Mouse (Mus musculus) CH12.LX (cell line): ENCODE results near the gene Znrf4. TPM values are rescaled to one million over a fixed set of nuclear protein-coding genes. Genes with fewer than 3 reads are reported as not detected.

ENCODE experiments used
- DNase-seq: peaks from one replicate; pipeline ENCODE4 v3.0.0-alpha.2; 2013; ENCODE audit errors: extremely low read depth
- H3K27ac ChIP-seq: 2 replicates; pipeline ENCODE4 v1.5.1; 2012; ENCODE audit warnings: low read depth, mild to moderate bottlenecking, control low read depth, moderate library complexity; ENCODE audit not compliant: insufficient read depth
- H3K27me3 ChIP-seq: replicated peaks from 2 replicates; pipeline ENCODE3; 2012; ENCODE audit warnings: inconsistent platforms
- H3K36me3 ChIP-seq, 2 experiments: replicated peaks in 1 of 2; 2 replicates each; pipeline versions ENCODE3 to v1.6.1; 2012; ENCODE audit warnings: inconsistent platforms in 1 of 2, low read length in 1 of 2, mild to moderate bottlenecking in 1 of 2, mixed read lengths in 1 of 2, moderate library complexity in 1 of 2; ENCODE audit not compliant: control insufficient read depth in 1 of 2, insufficient read depth in 1 of 2
- H3K4me1 ChIP-seq, 2 experiments: 2 replicates each; pipeline ENCODE4 v1.6.1; 2012; ENCODE audit warnings: inconsistent platforms in 1 of 2, moderate library complexity in 1 of 2; ENCODE audit not compliant: insufficient read depth in 2 of 2, control insufficient read depth in 1 of 2
- H3K4me2 ChIP-seq: 2 replicates; pipeline ENCODE4 v1.6.1; 2012; ENCODE audit warnings: low read depth, mild to moderate bottlenecking, control low read depth; ENCODE audit not compliant: poor library complexity, insufficient read depth, severe bottlenecking
- H3K4me3 ChIP-seq, 3 experiments: fragments of 150-350 bp in 1 of 3; sonication (generic) in 1 of 3; replicated peaks in 1 of 3; 2 replicates each; pipeline versions ENCODE3 to v1.5.1; 2011 to 2012; ENCODE audit warnings: low read depth in 2 of 3, low read length in 2 of 3, mild to moderate bottlenecking in 2 of 3, moderate library complexity in 2 of 3, control low read depth in 1 of 3, improper control_type of control experiment in 1 of 3, inconsistent platforms in 1 of 3, mixed read lengths in 1 of 3; ENCODE audit not compliant: poor library complexity in 1 of 3
- H3K79me2 ChIP-seq: replicated peaks from 2 replicates; pipeline ENCODE4 v1.6.1; 2012; ENCODE audit warnings: mild to moderate bottlenecking, moderate library complexity; ENCODE audit not compliant: control insufficient read depth, poor library complexity, insufficient read depth, severe bottlenecking; ENCODE audit errors: extremely low read depth
- H3K9ac ChIP-seq: 2 replicates; pipeline ENCODE4 v1.6.1; 2012; ENCODE audit warnings: low read depth, mild to moderate bottlenecking, control low read depth, moderate library complexity; ENCODE audit not compliant: insufficient read depth
- H3K9me3 ChIP-seq: replicated peaks from 2 replicates; pipeline ENCODE3; 2012; ENCODE audit warnings: low read length, inconsistent platforms, mixed read lengths
- BHLHE40 ChIP-seq: IDR thresholded peaks from 2 replicates; pipeline ENCODE4 v1.6.1; 2011; ENCODE audit warnings: mild to moderate bottlenecking, low read depth, low read length, improper control_type of control experiment
- CHD1 ChIP-seq: IDR thresholded peaks from 2 replicates; pipeline ENCODE4 v1.6.1; 2012; ENCODE audit warnings: low read depth, low read length, improper control_type of control experiment, inconsistent platforms
- CHD2 ChIP-seq: IDR thresholded peaks from 2 replicates; pipeline ENCODE4 v1.6.1; 2011; ENCODE audit warnings: low read length, improper control_type of control experiment
- E2F4 ChIP-seq: IDR thresholded peaks from 2 replicates; pipeline ENCODE4 v1.6.1; 2011; ENCODE audit warnings: low read depth, low read length, improper control_type of control experiment; ENCODE audit not compliant: insufficient replicate concordance
- ELF1 ChIP-seq: IDR thresholded peaks from 2 replicates; pipeline ENCODE4 v1.6.1; 2014; ENCODE audit warnings: low read depth, mild to moderate bottlenecking, inconsistent platforms, low read length, improper control_type of control experiment
- EP300 ChIP-seq: IDR thresholded peaks from 2 replicates; pipeline ENCODE4 v1.6.1; 2011; ENCODE audit warnings: low read length, improper control_type of control experiment
- ETS1 ChIP-seq: conservative IDR thresholded peaks from 2 replicates; pipeline ENCODE4 v1.6.1; 2012; ENCODE audit warnings: low read depth, mild to moderate bottlenecking, inconsistent platforms, low read length, improper control_type of control experiment, moderate library complexity
- HCFC1 ChIP-seq: IDR thresholded peaks from 2 replicates; pipeline ENCODE4 v1.6.1; 2012; ENCODE audit warnings: low read depth, mild to moderate bottlenecking, inconsistent platforms, low read length, improper control_type of control experiment
- IRF4 ChIP-seq: IDR thresholded peaks from 2 replicates; pipeline ENCODE4 v1.6.1; 2014; ENCODE audit warnings: low read depth, mild to moderate bottlenecking, inconsistent platforms, low read length, improper control_type of control experiment
- JUN ChIP-seq: IDR thresholded peaks from 2 replicates; pipeline ENCODE4 v1.6.1; 2011; ENCODE audit warnings: low read depth, mild to moderate bottlenecking, low read length, improper control_type of control experiment, moderate library complexity; ENCODE audit not compliant: insufficient read depth
- KAT2A ChIP-seq: IDR thresholded peaks from 2 replicates; pipeline ENCODE4 v1.6.1; 2012; ENCODE audit warnings: low read length, improper control_type of control experiment, inconsistent platforms; ENCODE audit not compliant: insufficient replicate concordance
- MAFK ChIP-seq: IDR thresholded peaks from 2 replicates; pipeline ENCODE4 v1.6.1; 2011; ENCODE audit warnings: low read length, improper control_type of control experiment; ENCODE audit not compliant: insufficient replicate concordance
- MAX ChIP-seq: IDR thresholded peaks from 2 replicates; pipeline ENCODE4 v1.6.1; 2011; ENCODE audit warnings: low read length, improper control_type of control experiment
- MAZ ChIP-seq: IDR thresholded peaks from 2 replicates; pipeline ENCODE4 v1.6.1; 2012; ENCODE audit warnings: low read depth, mild to moderate bottlenecking, inconsistent platforms, low read length, improper control_type of control experiment, moderate library complexity
- MEF2A ChIP-seq: IDR thresholded peaks from 2 replicates; pipeline ENCODE4 v1.6.1; 2014; ENCODE audit warnings: low read depth, mild to moderate bottlenecking, inconsistent platforms, low read length, improper control_type of control experiment, borderline replicate concordance
- MXI1 ChIP-seq: IDR thresholded peaks from 2 replicates; pipeline ENCODE4 v1.6.1; 2011; ENCODE audit warnings: mild to moderate bottlenecking, low read depth, low read length, improper control_type of control experiment
- MYC ChIP-seq: IDR thresholded peaks from 2 replicates; pipeline ENCODE4 v1.6.1; 2011; ENCODE audit warnings: low read depth, mild to moderate bottlenecking, improper control_type of control experiment, low read length
- NELFE ChIP-seq: IDR thresholded peaks from 2 replicates; pipeline ENCODE4 v1.6.1; 2011; ENCODE audit warnings: low read depth, low read length, improper control_type of control experiment
- POLR2AphosphoS2 ChIP-seq: IDR thresholded peaks from 2 replicates; pipeline ENCODE4 v1.6.1; 2011; ENCODE audit warnings: low read depth, low read length, improper control_type of control experiment
- RAD21 ChIP-seq: IDR thresholded peaks from 2 replicates; pipeline ENCODE4 v1.6.1; 2011; ENCODE audit warnings: low read depth, mild to moderate bottlenecking, low read length, improper control_type of control experiment, moderate library complexity
- TBP ChIP-seq: conservative IDR thresholded peaks from 2 replicates; pipeline ENCODE4 v1.6.1; 2011; ENCODE audit warnings: low read depth, low read length, improper control_type of control experiment
- UBTF ChIP-seq: IDR thresholded peaks from 2 replicates; pipeline ENCODE4 v1.6.1; 2012; ENCODE audit warnings: low read depth, mild to moderate bottlenecking, inconsistent platforms, low read length, improper control_type of control experiment, moderate library complexity
- ZC3H11A ChIP-seq: IDR thresholded peaks from 2 replicates; pipeline ENCODE4 v1.6.1; 2012; ENCODE audit warnings: low read depth, mild to moderate bottlenecking, inconsistent platforms, low read length, improper control_type of control experiment
- ZKSCAN1 ChIP-seq: IDR thresholded peaks from 2 replicates; pipeline ENCODE4 v1.6.1; 2012; ENCODE audit warnings: low read depth, inconsistent platforms, low read length, improper control_type of control experiment, borderline replicate concordance
- ZMIZ1 ChIP-seq: IDR thresholded peaks from 2 replicates; pipeline ENCODE4 v1.6.1; 2012; ENCODE audit warnings: low read depth, mild to moderate bottlenecking, inconsistent platforms, low read length, improper control_type of control experiment
- ZNF384 ChIP-seq: IDR thresholded peaks from 2 replicates; pipeline ENCODE4 v1.6.1; 2012; ENCODE audit warnings: low read depth, low read length, improper control_type of control experiment, inconsistent platforms
- dilution Hi-C: fragments of 300-500 bp; cut with MboI; formaldehyde crosslinking; loops from 2 replicates; pipeline ENCODE4 v1.14.3; 2020; ENCODE audit warnings: low sequenced_read_pairs; ENCODE audit not compliant: extremely low pct_unique_long_range_greater_than_20kb, extremely low pct_ligation_motif_present
- in situ Hi-C: fragments of 300-500 bp; cut with MboI; formaldehyde crosslinking; loops from 3 replicates; pipeline ENCODE4 v1.14.3; 2019; ENCODE audit warnings: low sequenced_read_pairs, low pct_ligation_motif_present, low pct_unique_long_range_greater_than_20kb, mixed read lengths
- polyA plus RNA-seq: library from polyadenylated mRNA; unstranded; fragments of >175 nt; gene quantifications from 2 replicates; pipeline ENCODE4 v1.2.1, GENCODE M21; 2012; ENCODE audit warnings: low read depth; ENCODE audit not compliant: insufficient read length
- total RNA-seq, 2 experiments: library from RNA; depleted of rRNA; stranded (reverse); fragments of 300-350 nt in 1 of 2; fragments of >200 nt in 1 of 2; gene quantifications; 2 replicates each; pipeline ENCODE4 v1.2.3; 2012 to 2014

The Znrf4 gene
- total and polyA plus RNA-seq, 3 experiments, result not detected

DNA sequence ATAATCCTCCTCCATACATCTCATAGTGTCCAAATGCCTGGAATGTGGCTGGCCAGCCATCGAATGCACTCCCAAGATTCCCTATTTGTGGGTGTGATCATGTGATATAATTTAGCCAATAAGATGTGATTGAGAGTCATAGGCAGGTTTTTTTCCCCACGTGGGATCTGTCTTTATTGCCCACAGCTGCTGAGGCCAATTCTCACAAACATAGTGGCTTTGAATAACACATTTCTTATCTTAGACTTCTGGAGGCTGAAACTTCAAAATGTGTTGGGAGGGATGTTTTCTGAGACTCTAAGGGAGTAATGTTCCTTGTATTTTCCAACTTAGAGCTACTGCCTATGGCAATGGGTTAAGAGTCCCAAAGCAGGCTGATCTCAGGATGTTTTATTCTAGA is 17.8 kb downstream of the Znrf4 start:
- TF ChIP-seq E2F4, result no peak
- TF ChIP-seq MXI1, result no peak
- no peak for TF ChIP-seq EP300
- TF ChIP-seq MAFK, result no peak
- no peak for TF ChIP-seq POLR2AphosphoS2
- no peak for TF ChIP-seq MAX
- no peak for TF ChIP-seq NELFE
- no peak for TF ChIP-seq BHLHE40
- TF ChIP-seq KAT2A, result no peak
- no peak for TF ChIP-seq TBP
- TF ChIP-seq ZMIZ1, result no peak
- no peak for TF ChIP-seq JUN
- no peak for TF ChIP-seq MAZ
- no peak for TF ChIP-seq ZKSCAN1
- no peak for TF ChIP-seq RAD21
- H3K4me1 ChIP-seq, result no peaks in the 10 kb centered on the region
- in situ Hi-C loops, result no loop called here

DNA sequence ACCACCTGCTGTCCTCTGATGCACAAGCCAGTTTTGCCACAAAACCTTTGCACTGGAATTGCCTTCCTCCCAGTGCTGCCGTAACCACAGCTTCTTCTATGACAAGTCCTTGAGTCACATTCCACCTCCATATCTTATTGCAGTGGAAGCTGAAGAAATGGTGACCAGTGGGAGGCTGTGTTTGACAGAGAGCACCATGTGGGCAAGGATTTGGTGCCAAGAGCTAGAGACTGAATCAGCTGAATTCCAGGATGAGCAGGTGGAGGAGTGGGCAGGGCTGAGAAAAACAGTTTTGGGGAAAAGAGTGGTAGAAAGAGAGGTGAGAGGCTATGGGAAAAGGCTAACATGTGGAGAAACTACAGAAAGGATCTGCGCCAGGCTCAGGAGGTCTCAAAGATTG is 18.4 kb downstream of the Znrf4 start:
- Histone ChIP-seq H3K4me1 (no peaks in the 10 kb centered on the region), H3K27me3 (peaks cover 35% of the 10 kb centered on the region), H3K27ac (no peak overlapping the region), H3K4me3 (no peak overlapping the region), H3K4me2 (no peak overlapping the region), H3K79me2 (no peaks in the 10 kb centered on the region), H3K9me3 (peaks cover 65% of the 10 kb centered on the region), H3K36me3 (no peaks in the 10 kb centered on the region), H3K9ac (no peak overlapping the region)
- dilution Hi-C loops (no loop called here), in situ Hi-C loops (no loop called here)
- no peak for DNase-seq
- TF ChIP-seq ETS1, result no peak
- no peak for TF ChIP-seq MAFK
- no peak for TF ChIP-seq ZNF384
- TF ChIP-seq IRF4, result no peak
- TF ChIP-seq TBP, result no peak
- TF ChIP-seq CHD1, result no peak
- TF ChIP-seq KAT2A, result no peak
- TF ChIP-seq UBTF, result no peak
- TF ChIP-seq BHLHE40, result no peak
- no peak for TF ChIP-seq ELF1
- no peak for TF ChIP-seq HCFC1
- no peak for TF ChIP-seq MEF2A
- TF ChIP-seq ZC3H11A, result no peak
- TF ChIP-seq MAX, result no peak
- no peak for TF ChIP-seq MYC
- no peak for TF ChIP-seq ZKSCAN1
- TF ChIP-seq CHD2, result no peak

More for the DNA sequence above, 17.8 kb downstream of the Znrf4 start:
- H3K9me3 ChIP-seq, result peaks cover 65% of the 10 kb centered on the region
- H3K79me2 ChIP-seq, result no peaks in the 10 kb centered on the region
- H3K9ac ChIP-seq, result no peak overlapping the region
- H3K4me2 ChIP-seq, result no peak overlapping the region
- H3K4me3 ChIP-seq, result no peak overlapping the region
- H3K27ac ChIP-seq, result no peak overlapping the region
- peaks cover 38% of the 10 kb centered on the region for H3K27me3 ChIP-seq
- dilution Hi-C loops, result no loop called here
- no peaks in the 10 kb centered on the region for H3K36me3 ChIP-seq
- DNase-seq, result no peak
